Mouse (Mus musculus): ENCODE results near the gene Dgkq. TPM values are rescaled to one million over a fixed set of nuclear protein-coding genes. Genes with fewer than 3 reads are reported as not detected.

The Dgkq gene
- total RNA-seq, 2 experiments from 2014 or later = 40.5 to 57.7 TPM

DNA sequence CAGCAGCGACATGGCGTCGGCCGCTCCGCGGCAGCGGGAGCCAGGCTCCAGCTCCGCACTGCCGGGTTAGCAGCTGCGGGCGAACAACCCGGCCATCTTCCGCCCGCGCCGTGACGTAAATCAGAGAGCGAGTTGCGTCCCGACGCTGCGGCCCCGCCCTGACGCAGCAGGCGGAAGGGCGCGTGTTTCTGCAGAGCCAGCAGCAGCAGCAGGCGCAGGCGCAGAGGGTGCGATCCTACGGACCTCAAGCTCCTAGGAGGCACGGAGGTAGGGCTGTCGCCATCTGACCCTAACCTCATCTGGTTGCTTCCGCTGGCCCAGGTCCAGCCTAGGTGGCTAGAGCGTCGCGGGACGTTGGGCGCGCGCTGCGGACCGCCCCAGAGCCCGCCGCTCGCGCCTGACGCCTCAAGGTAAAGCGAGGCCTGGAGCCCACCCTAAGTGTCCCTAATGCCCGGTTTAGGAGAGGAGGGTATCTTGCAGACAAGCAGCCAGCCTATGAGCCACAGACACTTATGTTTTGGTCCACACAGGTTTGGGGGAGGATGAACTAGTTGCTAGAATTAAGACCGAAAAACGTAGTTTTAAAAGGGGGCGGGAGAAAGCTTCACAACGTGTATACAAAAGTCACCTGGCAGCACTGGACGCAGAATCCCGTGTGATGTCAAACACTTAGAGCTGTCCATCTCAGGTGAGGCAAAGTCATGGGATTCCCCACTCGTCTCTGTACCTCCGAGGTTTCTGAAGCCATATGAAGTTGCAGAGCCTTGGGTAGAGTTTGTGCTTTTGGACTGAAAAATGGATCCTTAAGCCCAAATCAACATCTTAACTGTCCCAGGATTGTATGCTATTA is 39.6 kb downstream of the Dgkq start, which contains the start of the genes Gak and Tmem175:
TSS of gene Gak (minus strand) at position 122 of the 850 bp plus-strand sequence.
TSS of gene Tmem175 (plus strand) at position 137 of the 850 bp plus-strand sequence.
- peak; percentile 94 for DNase-seq (ENCODE audit: low spot score in 2 of 2)
- intact Hi-C loops (cut with DNase I) = no loop called here

DNA sequence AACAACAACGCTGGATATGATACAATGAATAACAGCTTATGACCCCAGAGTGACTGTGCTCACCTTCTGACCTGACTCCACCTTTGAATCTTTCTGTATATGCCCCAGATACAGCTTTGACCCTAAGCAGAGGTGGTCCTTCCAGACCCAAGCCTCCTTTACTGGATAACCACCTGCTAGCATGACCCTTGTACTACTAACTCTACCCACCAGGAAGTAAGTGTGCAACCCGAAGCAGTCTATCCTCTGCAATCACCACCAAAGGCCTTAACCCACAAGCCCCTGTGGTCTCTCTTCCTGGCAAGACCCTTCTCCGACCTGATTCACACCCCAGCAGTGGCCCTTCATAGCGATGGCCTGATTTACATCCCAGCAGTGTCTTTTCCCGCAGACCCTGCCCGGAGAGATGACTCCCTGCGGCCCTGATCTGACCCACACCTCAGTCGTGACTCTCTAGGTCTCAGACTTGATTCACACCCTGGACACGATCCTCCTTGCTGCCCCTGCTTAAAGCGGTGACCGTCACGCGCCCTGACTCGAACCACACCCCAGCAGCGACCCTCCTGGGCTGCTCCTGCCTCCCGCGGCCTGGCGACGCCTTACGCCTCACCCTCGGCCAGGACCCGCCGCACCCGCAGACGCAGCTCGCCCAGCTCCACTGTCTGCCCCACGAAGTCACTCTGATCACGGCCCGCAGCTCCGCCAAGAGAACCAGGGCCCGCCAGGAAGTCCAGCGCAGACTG is 40.4 kb downstream of the Dgkq start:
- DNase-seq (ENCODE audit: low spot score in 2 of 2) = no peak
- intact Hi-C loops (cut with DNase I) = no loop called here

DNA sequence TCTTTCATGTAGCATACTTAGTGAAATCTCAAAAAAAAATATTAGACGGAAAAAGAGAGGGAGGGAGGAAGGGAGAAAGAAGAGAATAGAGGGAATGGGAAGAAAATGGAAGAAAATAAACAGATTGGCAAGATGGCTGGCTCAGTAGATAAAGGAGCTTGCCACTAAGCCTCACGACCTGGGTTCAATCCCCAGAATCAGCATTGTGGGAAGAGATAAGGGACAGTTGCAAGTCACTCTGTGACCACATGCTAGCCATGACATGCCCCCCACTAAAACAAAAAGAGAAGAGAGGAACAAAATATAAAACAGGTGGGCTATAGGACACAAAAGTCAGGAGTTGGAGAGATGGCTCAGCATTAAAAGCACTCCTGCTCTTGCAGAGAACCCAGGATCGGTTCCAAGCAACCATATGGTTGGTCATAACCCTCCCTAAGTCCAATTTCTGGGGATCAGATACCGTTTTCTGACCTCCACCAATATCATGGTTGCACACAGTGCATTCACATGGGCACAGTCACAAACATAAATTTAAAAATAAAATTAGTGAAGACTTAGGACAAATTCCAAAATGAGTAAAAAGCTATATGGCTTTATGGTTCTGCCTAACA is 43.3 kb downstream of the Dgkq start:
- intact Hi-C loops (cut with DNase I) = no loop called here
- DNase-seq (ENCODE audit: low spot score in 2 of 2) = no peak

DNA sequence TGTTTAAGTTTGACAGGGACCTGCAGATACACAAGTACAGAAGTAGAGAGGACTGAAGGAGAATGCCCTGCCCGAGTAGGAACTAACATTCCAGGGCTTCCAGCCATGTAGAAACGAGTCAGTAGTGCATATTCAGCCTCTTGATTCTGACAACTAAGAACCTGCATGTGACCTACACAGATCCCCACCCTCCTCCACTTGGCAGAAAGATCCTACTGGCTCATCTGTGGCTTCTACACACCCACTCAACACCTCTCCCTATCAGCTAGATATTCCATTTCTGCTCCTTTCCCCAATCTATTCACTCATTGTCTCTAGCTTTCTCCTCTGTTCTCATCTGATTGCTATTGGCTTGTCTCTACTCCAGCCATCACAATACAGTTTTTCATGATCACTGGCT is 47.6 kb downstream of the Dgkq start:
- DNase-seq (ENCODE audit: low spot score in 2 of 2) = no peak
- intact Hi-C loops (cut with DNase I) = no loop called here

DNA sequence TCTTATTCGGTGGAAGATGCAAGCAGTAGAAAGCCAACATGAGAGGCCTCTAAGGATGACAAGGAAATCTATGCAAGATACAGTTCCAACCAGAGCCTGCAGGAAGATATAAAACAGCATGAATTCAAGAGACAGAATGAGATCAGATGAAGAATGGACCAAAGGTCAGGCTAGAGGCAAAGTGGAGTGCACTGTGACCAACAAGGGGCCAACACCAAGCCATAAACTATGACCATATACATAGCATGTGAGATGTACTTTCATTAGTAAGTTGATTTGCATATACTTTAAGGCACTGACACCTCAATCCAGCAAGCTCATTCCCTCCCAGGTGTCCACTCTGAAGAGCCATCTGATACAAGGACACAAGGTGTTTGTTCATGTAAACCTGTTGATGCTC is 59.0 kb downstream of the Dgkq start:
- intact Hi-C loops (cut with DNase I) = no loop called here
- DNase-seq (ENCODE audit: low spot score in 2 of 2) = no peak

DNA sequence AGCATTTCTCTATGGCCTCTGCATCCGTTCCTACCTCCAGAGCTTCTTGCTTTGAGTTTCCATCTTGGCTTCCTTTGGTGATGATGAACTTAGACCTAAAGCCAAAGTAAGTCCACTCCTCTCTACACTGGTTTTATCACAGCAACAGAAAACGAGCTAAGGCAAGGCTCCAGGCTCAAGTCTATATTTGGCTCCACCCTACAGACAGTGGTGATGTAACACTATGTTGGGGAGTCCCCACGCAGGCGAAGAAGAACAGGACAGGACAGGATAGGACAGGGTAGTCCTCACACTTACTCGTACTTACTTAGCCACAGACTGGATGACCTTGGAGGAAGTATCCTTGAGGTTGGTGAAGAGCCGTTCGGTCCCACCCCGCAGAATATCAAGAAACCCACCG is 66.9 kb downstream of the Dgkq start:
- intact Hi-C loops (cut with DNase I) = loop anchor here (10.0 kb wide), 1 partner anchor 258 kb away; no protein-coding TSS in a partner anchor
- peak; percentile 23 to 26 for DNase-seq (ENCODE audit: low spot score in 2 of 2)

DNA sequence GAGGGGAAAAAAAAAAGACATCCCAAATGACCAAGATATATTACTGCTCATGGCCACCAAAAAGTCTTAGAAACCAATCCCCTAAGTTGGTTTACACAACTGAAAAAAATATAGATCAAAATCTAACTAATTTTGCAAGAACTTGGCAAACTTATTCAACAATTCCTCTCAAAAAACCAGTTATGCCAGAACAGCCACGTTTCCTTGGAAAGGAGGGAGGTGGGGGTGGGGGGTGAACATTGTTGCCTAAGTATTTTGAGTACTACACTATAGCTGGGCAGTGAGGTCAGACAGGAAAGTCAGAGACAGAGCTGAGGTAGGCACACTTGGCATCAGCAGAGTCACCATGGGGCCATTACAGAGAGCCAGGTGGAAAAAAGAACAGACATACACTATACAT is 69.5 kb downstream of the Dgkq start:
- intact Hi-C loops (cut with DNase I) = loop anchor here (10.0 kb wide), 1 partner anchor 255 kb away; no protein-coding TSS in a partner anchor
- no peak for DNase-seq (ENCODE audit: low spot score in 2 of 2)

Other genes starting within 250 kb of the Dgkq start
- 100 to 1,000 TPM; 230 to 258 TPM for gene Atp5k, start 235.2 kb downstream of the Dgkq start, total RNA-seq (2021)
- under 1 TPM; 0.94 to 0.97 TPM for gene Mfsd7a, start 220.8 kb downstream of the Dgkq start, total RNA-seq (2021)
- gene Pcgf3, start 208.4 kb downstream of the Dgkq start, total RNA-seq (2021) = 10 to 100 TPM; 51.8 to 56.5 TPM
- 100 to 1,000 TPM; 644 to 792 TPM for gene Cplx1, start 119.6 kb downstream of the Dgkq start, total RNA-seq (2021)
- 10 to 100 TPM; 98.1 to 98.8 TPM for gene Gak, start 39.9 kb downstream of the Dgkq start, total RNA-seq (2021)
- gene Tmem175, start 39.9 kb downstream of the Dgkq start, total RNA-seq (2021) = 10 to 100 TPM; 40.7 to 41.4 TPM
- gene Idua, start 9.3 kb downstream of the Dgkq start, total RNA-seq (2021) = 10 to 100 TPM; 13.8 to 18.8 TPM
- gene Slc26a1, start 5.9 kb upstream of the Dgkq start, total RNA-seq (2021) = under 1 TPM; 0.93 to 0.94 TPM
- gene Fgfrl1, start 22.7 kb upstream of the Dgkq start, total RNA-seq (2021) = 10 to 100 TPM; 16.4 to 23.8 TPM
- not detected for gene Rnf212, start 105.3 kb upstream of the Dgkq start, total RNA-seq (2021)
- gene Tmed11, start 125.7 kb upstream of the Dgkq start, total RNA-seq (2021) = not detected
- gene Vmn2r8, start 139.2 kb upstream of the Dgkq start, total RNA-seq (2021) = not detected
- not detected for gene Vmn2r9, start 182.9 kb upstream of the Dgkq start, total RNA-seq (2021)

Data from left cerebral cortex, postnatal 36 days (tissue).